Mouse (Mus musculus) frontal cortex, postnatal 36 days (tissue): ENCODE results near the gene Capn9.

Experiments used
- DNase-seq, 2 experiments: peaks; one replicate each; pipeline ENCODE4 v3.0.0; 2022; ENCODE audit warnings: low spot score in 2 of 2

The Capn9 gene

GRCm38 (mm10) chr8:124635247-124635502 is 59.3 kb downstream of the Capn9 start:
- no peak for DNase-seq

GRCm38 (mm10) chr8:124641599-124641998 is 65.7 kb downstream of the Capn9 start:
- DNase-seq, result no peak

GRCm38 (mm10) chr8:124643540-124644339 is 67.8 kb downstream of the Capn9 start:
- DNase-seq, result peak; percentile 64 to 82

GRCm38 (mm10) chr8:124648311-124648710 is 72.4 kb downstream of the Capn9 start:
- no peak for DNase-seq

- DNase-seq, result no peak
Observed at GRCm38 (mm10) chr8:124651776-124652175, 75.9 kb downstream of the Capn9 start.

GRCm38 (mm10) chr8:124652546-124652945 is 76.6 kb downstream of the Capn9 start:
- no peak for DNase-seq

GRCm38 (mm10) chr8:124653568-124654475 is 77.9 kb downstream of the Capn9 start:
- DNase-seq, result no peak

GRCm38 (mm10) chr8:124657961-124658360 is 82.0 kb downstream of the Capn9 start:
- no peak for DNase-seq

GRCm38 (mm10) chr8:124658415-124658814 is 82.5 kb downstream of the Capn9 start:
- DNase-seq, result no peak

GRCm38 (mm10) chr8:124661781-124662180 is 85.9 kb downstream of the Capn9 start:
- DNase-seq, result peak; percentile 43 to 81

- peak; percentile 25 to 26 for DNase-seq
Observed at GRCm38 (mm10) chr8:124662446-124663111, 86.7 kb downstream of the Capn9 start.

GRCm38 (mm10) chr8:124663112-124663873 is 87.4 kb downstream of the Capn9 start, which contains the start of gene 2310022B05Rik:
TSS of gene 2310022B05Rik (minus strand) at chr8:124663369.
- DNase-seq, result peak; percentile 70 to 73

- DNase-seq, result no peak
Observed at GRCm38 (mm10) chr8:124663874-124664230, 87.9 kb downstream of the Capn9 start.

- DNase-seq, result no peak
Observed at GRCm38 (mm10) chr8:124664414-124664813, 88.5 kb downstream of the Capn9 start.
